Mouse (Mus musculus): ENCODE measurements at regions not wholly inside any gene's neighbourhood (a gene's known extent, or its start where the extent isn't known, plus 50 kb on each side); places are given as distances from the start of the nearest gene placed in this dataset.
"Not testable (repeated sequence)": the region's sequence is repeated elsewhere in the genome, so short reads cannot be mapped to it uniquely, and the experiment has no call there.

DNA sequence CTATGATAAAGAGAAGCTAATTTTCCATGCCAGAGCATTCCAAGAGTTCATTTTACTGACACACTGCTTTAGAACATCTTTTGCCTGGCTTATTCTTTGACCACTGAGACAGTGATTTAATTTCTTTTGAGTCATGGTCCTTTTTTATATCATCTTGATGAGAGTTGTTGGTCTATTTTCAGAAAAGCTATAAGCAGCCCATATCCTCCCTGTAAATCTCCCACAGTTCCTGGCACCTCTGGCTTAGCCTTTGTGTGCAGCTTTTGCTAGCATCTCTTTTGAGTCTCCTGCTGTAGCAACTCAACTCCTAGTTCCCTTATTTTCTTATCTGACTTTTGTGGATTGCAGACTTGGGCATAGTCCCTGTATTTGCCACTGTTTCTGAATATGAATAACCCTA, 207.5 kb upstream of the 4931417E11Rik start:
- no peak for DNase-seq

DNA sequence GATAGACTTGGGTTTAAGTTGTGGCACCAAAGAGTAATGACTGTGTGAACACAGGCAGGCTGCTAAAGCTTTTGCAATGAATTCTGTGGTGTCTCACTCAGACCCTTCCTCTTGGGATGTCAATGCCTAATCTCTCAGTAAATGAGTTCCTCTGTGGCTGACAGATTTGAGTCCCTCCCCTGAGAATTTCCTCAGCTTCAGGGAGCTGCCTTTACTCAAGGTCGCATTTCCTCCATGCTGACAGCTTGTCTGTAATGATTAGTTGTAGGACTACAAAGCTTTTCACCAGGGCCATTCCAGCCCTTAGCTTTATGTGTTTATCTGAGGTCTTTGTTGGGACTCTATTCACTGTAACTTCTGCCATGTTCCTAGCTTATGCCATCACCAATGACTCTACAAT, 199.9 kb upstream of the 4931417E11Rik start:
- DNase-seq: no peak

DNA sequence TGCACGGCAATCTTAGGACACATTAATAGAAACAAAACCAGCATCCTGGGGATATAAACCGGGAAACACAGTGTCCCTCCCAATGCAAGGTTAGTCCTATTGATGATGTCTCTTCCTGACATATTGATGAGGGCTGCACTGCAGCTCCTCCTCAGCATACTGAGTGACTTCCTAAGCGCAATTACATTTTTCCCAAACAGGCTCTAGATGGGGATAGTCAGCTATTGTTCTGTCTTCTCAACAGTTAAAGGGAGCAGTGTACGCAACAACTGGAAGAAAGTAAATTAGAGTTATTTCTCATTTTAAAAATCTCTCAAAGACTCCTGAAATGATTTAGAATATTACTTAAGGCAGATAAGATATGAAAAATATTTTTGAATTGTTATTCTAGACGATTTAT, 189.5 kb upstream of the 4931417E11Rik start:
- DNase-seq: no peak

DNA sequence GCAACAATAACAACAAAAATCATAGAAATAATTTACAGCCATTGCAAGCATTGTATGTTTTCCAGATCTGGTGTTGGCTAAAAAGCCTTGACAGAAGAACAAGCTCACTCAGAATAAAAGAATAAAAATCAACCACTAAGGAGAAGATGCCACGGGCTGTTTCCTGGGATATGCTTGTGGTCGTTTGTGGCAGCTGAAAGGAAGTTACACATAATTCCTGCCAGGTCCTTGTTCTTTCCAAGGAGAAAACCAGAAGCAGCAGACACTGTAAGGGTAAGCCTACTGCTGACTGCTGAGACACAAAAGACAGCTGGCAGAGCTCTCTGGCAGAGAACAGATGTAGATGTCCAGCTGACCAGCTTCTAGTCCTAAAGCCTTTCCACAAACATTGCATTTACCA, 175.9 kb upstream of the 4931417E11Rik start:
- DNase-seq: no peak

DNA sequence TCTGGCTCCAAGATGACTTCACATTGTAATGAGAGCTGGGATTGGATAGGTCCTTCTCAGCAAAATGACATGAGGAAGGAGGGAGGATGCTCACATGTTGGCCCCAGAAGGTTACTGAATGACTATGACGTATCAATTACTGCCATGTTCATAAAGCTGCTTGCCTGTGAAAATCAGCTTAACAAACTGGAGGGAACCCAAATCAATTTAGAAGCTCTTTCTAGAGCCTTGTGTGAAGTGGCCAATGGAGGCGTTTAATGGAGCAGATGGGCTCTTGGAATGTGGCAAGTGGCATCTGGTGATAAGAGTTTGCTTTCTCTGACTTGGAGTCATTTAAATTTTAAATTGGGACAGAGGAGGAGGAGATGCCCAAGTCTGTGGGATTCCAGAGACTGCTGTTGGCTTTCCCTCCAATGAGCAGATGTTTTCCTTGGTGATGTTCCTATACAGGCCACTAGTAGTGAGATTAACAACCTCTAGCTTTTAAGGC, 175.4 kb upstream of the 4931417E11Rik start:
- DNase-seq: peak; percentile 81

DNA sequence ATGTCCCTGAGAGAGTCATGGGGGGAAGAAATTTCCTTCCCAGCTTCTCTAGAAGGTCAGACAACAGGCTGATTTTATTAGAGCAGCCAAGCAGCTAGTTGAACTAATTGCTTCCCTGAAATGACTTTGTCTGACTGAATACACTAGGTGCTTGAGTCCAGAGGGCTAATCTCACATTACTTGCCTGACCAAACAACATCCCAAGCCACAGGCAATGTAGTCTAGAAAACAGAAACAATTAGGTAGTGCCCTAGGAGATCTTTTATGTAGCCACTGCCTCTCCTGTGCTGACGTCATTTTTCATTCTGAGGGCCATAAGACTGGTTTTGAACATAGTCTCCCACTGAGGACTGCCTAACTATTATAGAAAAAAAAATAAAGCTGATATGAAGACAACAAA, 159.1 kb upstream of the 4931417E11Rik start:
- no peak for DNase-seq

DNA sequence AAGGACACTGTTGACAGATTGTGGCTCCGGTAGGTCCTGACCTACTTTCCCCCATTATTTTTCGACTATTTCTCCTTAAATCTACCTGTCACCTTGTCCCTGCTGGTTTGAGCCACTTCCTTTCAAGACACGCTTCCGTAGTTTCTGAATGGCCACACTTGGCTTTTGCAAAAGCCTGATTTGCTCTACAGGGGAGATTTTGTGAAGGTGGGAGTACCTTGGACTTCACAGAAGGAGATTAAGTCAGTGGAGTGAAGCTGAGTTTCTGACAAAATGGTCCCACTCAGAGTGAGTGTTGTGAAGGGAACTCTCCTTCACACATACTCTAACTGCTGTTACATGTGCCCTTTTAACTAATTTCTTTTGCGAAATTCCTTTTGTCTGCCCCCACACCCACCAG, 157.0 kb upstream of the 4931417E11Rik start:
- no peak for DNase-seq

DNA sequence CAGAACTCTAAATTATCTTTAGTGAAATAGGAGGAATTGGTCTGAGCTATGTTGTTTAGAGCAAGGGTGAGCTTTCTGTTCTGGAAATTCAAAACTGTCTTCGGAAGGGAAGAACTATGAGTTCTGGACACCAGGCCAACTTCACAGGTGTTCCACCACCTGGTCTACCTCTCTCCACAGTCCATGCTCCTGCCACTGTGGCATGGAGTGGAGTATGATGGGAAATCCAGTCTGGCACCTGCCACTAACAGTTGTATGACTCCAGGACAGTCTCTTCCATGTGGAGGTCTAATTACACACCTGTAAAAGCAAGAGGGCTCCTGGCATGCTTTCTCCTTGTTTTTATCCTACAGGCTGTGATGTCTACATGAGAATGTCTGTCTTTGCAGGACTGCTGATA, 154.7 kb upstream of the 4931417E11Rik start:
- DNase-seq: no peak

DNA sequence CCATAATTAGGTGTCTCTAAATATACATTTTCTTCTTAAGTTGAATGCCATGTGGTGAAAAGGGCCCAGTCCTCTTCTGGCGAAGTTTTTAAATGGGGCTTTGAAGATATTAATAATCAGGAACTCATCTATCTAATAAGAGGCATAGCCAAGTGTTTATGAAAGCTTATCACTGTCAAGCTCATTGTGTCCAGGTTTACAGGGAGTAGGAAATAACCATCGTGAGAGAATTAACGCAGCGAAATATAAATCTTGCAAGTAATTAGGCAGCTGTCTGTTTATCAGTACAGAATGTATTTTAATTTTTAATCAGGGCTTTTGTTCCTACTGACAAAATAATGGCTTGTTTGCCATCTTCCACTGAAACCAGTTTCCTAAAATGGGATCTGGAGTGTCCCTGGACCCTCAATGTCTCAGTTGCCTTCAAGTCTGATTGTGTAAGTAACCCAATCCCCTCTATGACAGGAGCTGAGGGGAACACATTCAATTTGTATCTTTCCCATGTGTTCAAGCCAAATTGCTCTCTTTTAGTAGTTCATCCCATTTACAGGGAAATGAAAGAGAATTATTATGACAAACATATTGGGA, 152.5 kb upstream of the 4931417E11Rik start:
- DNase-seq: no peak

DNA sequence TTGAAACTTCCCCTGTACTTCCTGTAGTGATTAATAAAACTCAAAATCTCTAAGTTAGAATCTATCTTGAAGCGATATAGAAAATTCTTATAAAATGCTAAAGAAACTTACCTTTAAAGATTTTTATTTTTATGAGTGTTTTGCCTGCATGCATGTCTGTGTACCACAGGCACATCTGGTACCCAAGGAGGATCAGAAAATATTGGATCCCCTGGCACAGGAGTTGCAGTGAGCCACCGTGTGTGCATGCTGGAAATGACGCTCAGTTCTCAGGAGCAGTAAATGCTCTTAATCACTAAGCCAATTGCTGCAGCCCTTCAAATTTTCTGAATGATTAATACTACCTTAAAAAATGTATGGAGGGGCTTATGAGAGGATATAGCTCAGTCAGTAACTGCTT, 142.8 kb upstream of the 4931417E11Rik start:
- no peak for DNase-seq

DNA sequence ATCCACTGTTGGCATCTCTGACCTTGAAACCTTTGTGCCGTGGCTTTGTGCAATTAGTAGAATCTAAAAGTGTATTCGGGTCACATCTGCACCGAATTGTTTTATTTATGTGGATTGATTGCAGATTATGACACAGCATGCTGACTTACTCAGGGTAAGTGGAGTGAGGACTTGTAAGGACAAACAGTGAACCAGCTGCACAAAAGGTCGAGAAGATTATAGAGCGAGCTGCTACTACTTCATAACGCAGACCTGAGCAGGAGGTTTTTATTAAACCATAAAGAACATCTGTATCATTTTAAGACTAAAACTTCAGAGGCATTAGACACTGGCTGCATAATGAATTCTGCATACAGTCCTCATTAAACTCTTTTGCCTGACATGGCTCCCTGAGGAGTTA, 142.4 kb upstream of the 4931417E11Rik start:
- no peak for DNase-seq

DNA sequence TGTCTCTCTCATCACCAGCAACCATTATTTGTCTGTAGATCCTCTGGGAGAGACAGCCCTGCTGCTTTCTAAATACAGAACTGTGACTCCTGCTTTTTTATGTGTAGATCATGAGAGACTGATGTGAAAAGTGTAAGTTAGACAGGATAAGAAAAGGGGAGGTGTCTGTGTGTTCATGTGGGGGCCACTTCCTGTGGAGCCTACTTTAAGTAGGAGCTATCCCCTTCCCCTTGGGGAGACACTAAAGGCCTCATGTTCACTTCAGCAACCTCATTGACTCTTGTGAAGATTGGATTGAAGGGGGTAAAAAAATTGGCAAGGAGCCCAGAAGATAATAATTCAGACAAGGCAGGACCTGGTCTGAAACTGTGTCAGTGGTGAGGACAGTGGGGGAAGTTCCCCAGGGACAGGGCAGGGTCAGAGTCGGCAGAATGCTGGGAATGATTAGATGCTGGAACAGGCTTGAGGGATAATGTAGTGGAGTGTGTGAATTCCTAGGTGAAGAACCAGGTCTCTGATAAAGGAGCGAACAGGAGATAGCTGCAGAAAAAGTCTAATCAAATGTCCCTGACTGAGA, 140.7 kb upstream of the 4931417E11Rik start:
- DNase-seq: no peak

DNA sequence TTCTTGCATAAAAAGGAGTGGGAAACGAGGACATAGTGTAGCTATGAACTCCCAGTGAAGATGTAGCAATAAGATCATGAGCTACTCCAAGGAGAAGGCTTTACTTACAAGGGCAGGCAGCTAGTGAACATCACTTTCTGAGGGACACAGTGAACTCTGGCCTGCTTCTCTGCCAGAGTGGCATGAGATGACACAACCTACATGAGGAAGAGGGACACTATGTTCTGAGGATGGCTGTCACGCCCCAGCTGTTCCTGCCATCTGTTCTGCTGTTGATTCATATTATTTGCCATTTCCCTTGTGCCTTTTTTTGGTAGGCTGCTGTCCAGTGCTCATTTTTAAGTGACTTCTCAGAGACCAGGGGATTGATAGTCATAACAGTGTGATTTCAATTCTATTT, 118.2 kb upstream of the 4931417E11Rik start:
- DNase-seq: no peak

DNA sequence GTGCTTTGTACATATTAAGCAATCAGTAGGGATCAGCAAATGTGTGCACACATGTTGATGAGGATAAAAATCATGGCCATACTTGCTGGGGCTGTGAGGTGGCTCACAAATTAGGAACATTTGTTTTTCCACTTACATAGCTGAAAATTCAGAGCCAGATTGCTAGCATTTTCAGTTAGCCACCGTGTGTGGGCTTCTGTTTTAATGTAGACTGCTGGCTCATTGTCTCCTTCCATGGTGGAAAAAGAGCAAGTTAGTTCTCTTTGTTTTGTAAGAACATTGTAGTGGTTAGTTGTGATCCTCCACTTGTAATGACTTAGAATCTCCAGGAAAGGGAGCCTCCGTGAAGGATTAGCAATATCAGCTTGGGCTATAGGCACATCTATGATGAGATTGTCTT, 107.2 kb upstream of the 4931417E11Rik start:
- DNase-seq: peak; percentile 39

DNA sequence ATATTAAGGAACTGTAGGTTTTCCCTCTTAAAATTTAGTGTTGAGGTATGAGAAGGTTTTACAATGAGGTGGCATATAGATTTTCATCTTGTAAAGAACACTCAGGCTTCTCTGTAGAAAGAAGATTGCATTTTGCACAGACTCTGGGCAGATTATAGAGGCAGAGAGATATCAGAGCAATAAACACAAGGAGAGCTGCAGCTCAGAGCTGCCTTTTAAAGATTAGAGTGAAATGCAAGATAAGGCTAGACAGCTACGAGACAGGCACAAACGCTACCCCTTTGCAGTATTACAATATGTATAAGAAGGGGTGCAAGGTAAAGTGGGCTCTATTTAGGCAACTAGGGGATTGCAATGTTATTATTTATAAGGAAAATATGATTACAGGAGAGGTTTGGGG, 90.5 kb upstream of the 4931417E11Rik start:
- no peak for DNase-seq

DNA sequence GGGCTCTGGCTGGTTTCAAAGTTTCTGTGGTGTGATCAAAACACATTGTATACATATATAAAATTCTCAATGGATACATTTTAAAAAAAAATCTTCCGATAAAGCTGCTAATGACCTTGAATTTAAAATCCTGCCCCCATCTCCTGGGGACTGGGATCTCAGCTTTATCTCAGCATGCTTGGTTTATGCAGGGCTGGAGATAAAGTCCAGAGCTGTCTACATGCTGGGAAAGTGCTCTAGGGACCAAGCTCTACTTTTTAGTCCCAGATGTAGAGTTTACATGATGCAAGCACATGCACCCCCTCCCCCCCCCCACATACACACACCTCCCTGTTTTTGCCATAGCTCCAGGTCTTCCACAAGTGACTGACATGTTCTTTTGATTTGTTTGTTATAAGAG, 61.1 kb upstream of the 4931417E11Rik start:
- no peak for DNase-seq

DNA sequence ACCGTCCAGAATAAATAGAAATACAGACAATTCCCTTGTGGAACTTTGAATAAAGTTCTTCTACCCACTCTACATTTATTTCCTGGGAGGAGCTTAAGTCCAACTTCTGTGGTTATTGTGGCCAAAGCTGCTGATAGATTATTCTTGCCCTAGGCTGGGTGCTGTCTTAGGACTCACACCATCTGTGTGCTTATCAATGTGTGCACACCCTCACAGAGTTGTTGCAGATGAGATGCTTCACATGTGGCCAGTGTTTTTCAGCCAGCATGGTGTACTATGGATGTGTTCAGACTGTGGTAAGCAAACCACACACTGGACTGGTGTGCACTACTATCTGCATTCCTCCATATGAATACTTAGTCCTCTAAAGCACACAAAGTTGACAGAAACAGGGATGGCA, 60.6 kb upstream of the 4931417E11Rik start:
- no peak for DNase-seq

DNA sequence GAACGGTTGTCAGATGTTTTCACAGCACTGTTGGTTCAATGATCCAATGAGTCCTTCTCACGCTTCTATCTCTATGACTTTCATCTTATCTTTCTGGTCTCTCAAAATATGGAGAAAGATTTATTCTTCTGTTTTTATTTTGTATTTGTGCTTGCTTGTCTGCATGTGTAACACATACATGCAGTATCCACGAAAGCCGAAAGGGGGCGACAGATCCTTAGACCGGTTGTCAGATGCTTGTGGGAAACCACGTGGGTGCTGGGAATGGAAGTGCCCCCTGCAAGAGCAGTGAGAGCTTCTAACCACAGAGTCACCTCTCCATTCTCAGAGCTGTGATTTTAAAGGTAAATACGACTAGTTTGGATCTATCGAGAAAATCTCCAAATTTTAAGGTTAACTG, 54.2 kb upstream of the 4931417E11Rik start:
- no peak for DNase-seq

DNA sequence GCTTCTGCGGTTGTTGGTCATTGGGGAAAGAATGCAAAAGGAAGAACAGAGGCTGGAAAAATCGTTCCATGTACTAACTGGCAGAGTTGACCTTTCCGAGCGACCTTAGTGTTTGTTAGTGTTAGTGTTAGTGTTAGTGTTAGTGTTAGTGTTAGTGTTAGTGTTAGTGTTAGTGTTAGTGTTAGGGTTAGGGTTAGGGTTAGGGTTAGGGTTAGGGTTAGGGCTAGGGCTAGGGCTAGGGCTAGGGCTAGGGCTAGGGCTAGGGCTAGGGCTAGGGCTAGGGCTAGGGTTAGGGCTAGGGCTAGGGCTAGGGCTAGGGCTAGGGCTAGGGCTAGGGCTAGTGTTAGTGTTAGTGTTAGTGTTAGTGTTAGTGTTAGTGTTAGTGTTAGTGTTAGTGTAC, 50.4 kb upstream of the 4931417E11Rik start:
- not testable (repeated sequence) for DNase-seq
